Mouse (Mus musculus) neural tube, embryonic 12.5 days (tissue): ENCODE data around the gene Ppp1r14b. TPM values are rescaled to one million over a fixed set of nuclear protein-coding genes. Genes with fewer than 3 reads are reported as not detected.

Experiments
- ATAC-seq: fragments of 200-750 bp; cut with Nextera tagmentation; 2 replicates; pipeline ENCODE4 v1.8.0; 2017; ENCODE audit warnings: low read depth, mild to moderate bottlenecking, moderate TSS enrichment, moderate library complexity; ENCODE audit not compliant: low FRiP score
- H3K27ac ChIP-seq: fragments of 300-500 bp; sonication (generic); 2 replicates; pipeline ENCODE4 v1.5.1; 2016
- H3K27me3 ChIP-seq: fragments of 300-500 bp; sonication (generic); replicated peaks from 2 replicates; pipeline ENCODE4 v1.6.1; 2016; ENCODE audit warnings: mild to moderate bottlenecking
- H3K36me3 ChIP-seq: fragments of 300-500 bp; sonication (generic); 2 replicates; pipeline ENCODE4 v1.6.1; 2016; ENCODE audit warnings: mild to moderate bottlenecking
- H3K4me1 ChIP-seq: fragments of 300-500 bp; sonication (generic); 2 replicates; pipeline ENCODE4 v1.6.1; 2016
- H3K4me2 ChIP-seq: fragments of 300-500 bp; sonication (generic); replicated peaks from 2 replicates; pipeline ENCODE4 v1.6.1; 2016; ENCODE audit warnings: mild to moderate bottlenecking
- H3K4me3 ChIP-seq: fragments of 300-500 bp; sonication (generic); 2 replicates; pipeline ENCODE4 v1.5.1; 2016
- H3K9ac ChIP-seq: fragments of 300-500 bp; sonication (generic); 2 replicates; pipeline ENCODE4 v1.6.1; 2016; ENCODE audit warnings: mild to moderate bottlenecking
- H3K9me3 ChIP-seq: fragments of 300-500 bp; sonication (generic); 2 replicates; pipeline ENCODE4 v1.6.1; 2016; ENCODE audit warnings: mild to moderate bottlenecking
- WGBS: fragments of 180-500 bp; shearing (Covaris S2); methylation state at CpG from one replicate; pipeline ENCODE4 v1.1.7; 2016; 5-methylcytosine and 5-hydroxymethylcytosine counted together
- polyA plus RNA-seq: library from polyadenylated mRNA; unstranded; fragments of >200 nt; fragmentation: Nextera tagmentation; extraction: Ambion mirVana; gene quantifications from 2 replicates; pipeline ENCODE4 v1.2.1, GENCODE M21; 2016

Gene Ppp1r14b
- polyA plus RNA-seq, 1 experiment from 2014 or later, result 325 TPM

DNA sequence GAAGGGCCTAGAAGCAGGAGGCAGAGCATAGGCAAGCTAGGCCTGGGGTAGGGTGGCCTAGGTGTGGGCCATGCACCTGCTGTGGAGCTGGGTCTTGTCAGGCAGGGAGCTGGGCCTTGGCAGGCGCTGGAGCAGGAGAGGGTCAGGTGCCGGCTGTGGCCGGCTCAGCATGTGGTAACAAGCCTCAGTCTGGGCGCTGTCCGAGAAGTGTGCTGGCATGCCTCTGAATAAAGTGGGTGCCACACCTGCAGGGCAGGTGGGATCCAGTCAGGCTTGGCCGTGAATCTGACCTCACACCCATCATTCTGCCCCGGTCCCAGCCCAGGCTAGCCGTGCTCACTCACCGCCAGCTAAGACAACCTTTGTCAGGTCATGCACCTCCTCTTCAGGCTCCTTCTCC lies 39.2 kb downstream of the Ppp1r14b start:
- Histone ChIP-seq H3K27me3 (no peaks in the 10 kb centered on the region), H3K4me1 (no peaks in the 10 kb centered on the region), H3K9me3 (no peaks in the 10 kb centered on the region), H3K4me3 (no peak overlapping the region), H3K9ac (no peak overlapping the region), H3K4me2 (no peak overlapping the region), H3K27ac (no peak overlapping the region), H3K36me3 (peaks cover 34% of the 10 kb centered on the region)
- ATAC-seq, result no peak
- WGBS, result 92% methylated on average over 9 of the region's 9 CpGs

DNA sequence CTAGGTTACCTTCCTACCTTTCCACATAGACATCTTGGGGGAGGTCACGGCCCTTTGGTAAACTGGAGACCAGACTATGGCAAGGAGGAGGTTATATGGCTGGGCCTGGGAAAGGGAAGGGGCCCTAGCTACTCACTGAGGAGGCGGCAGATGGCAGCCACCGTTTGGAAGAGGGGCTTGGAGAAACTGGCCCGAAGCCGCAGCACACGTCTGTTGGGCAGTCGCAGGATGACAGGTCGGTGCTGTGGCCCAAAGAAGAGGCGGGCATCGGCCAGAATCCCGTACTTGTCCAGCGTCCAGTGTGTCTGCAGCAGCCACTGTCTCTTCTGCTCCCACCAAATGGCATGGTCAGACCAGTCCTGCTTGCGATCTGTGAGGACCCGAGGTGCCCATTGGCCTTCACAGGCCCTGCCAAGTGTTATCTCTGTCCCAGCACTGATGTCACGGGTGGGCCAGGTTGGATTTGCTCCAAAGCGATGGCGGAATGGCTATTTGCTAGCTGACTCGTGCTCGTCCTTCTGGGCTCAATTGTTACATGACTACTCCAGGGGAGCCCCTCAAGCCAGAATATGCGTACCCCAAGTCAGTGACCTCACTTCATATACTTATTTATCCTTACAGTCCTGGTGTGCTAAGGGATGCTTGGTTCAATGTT lies 39.8 kb downstream of the Ppp1r14b start:
- no peaks in the 10 kb centered on the region for H3K9me3 ChIP-seq
- H3K27ac ChIP-seq, result no peak overlapping the region
- no peak overlapping the region for H3K4me2 ChIP-seq
- no peaks in the 10 kb centered on the region for H3K4me1 ChIP-seq
- ATAC-seq, result no peak
- no peaks in the 10 kb centered on the region for H3K27me3 ChIP-seq
- no peak overlapping the region for H3K4me3 ChIP-seq
- no peak overlapping the region for H3K9ac ChIP-seq
- 90% methylated on average over 20 of the region's 20 CpGs for WGBS
- peaks cover 40% of the 10 kb centered on the region for H3K36me3 ChIP-seq

DNA sequence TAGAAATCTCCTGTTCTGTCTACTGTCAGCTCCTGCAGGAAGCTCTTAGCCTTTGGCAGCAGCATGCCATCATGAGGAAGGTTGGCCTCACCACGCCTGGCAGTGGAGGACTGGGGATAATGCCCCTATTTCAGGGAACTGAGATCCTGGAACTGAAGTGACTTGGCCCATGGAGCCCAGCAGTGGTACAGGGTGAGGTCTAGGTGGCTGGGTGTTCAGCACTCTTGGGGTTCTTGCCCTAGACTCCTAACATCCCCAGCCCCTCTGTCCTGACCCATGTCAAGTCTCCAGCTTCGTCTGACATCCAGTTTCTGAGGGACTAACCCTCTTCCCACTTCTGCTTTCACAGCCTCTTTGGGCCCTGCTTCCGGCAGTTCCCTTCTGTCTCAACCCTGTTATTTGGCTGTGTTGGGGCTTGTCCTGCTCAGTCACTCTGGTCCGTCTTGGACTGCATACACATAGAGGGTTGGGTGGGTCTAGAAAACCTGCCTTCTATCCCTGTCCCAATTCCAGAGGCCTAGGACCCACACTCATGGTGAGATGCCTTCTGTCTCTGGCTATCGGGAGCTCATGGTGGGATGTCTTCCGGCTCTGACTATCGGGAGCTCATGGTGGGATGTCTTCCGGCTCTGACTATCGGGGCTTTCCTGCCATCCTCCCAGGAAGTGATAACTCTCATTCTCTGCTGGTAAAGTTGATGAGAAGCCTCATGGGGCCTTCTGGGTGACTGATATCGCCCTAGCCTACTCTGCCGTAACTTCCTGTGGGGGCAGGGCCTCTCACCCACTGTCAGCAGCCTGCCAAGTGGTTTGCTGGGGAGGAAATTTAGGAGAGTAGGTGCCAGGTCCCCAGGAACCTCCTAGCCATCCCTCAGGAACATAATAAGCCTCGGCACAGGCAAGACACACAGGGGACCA lies 43.0 kb downstream of the Ppp1r14b start:
- 87% methylated on average over 12 of the region's 12 CpGs for WGBS
- Histone ChIP-seq H3K27me3 (no peaks in the 10 kb centered on the region), H3K9ac (no peak overlapping the region), H3K9me3 (no peaks in the 10 kb centered on the region), H3K4me1 (no peaks in the 10 kb centered on the region), H3K4me2 (no peak overlapping the region), H3K4me3 (no peak overlapping the region), H3K27ac (no peak overlapping the region), H3K36me3 (peaks cover 71% of the 10 kb centered on the region)
- no peak for ATAC-seq

DNA sequence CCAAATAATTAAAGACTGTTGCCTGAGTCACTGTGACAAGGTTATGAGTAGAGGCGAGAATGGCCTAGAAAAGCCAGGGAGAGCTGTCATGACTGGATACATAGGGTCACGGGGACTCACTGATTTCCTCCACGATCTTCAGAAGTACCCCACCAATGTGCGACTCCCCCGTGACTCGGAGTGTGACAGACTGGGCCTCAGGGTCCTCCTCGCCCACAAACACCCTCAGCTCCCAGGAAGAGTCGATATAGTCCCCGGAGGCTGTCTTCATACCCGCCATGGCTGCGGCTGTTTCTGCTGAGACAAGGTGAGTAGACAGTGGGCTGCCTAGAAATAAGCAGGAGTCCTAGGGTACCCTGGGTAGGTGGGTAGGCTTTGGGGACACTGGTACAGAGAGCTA lies 43.8 kb downstream of the Ppp1r14b start:
- no peaks in the 10 kb centered on the region for H3K9me3 ChIP-seq
- no peak overlapping the region for H3K4me3 ChIP-seq
- H3K27ac ChIP-seq, result no peak overlapping the region
- H3K36me3 ChIP-seq, result peaks cover 74% of the 10 kb centered on the region
- ATAC-seq, result no peak
- H3K27me3 ChIP-seq, result no peaks in the 10 kb centered on the region
- 94% methylated on average over 11 of the region's 11 CpGs for WGBS
- no peaks in the 10 kb centered on the region for H3K4me1 ChIP-seq
- H3K4me2 ChIP-seq, result no peak overlapping the region
- no peak overlapping the region for H3K9ac ChIP-seq

DNA sequence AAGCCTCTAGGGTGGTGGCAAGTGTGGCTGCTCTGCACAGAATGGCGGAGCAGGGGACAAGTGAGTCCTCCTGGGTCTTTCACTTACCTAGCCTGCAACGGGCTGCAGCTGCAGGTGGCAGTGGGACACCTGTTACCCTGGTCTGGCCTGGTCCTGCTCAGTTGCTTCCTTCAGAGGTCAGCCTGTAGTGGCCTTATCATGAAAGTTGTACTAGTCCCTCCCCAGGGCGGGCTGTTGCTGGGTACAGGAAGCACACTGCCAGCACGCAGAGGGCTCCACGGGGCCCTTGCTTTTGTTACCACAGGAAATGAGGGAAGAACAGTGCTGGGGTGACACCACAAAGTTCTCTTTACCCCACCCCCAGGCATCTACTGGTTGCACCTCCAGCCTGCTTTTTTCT lies 44.4 kb downstream of the Ppp1r14b start, which contains the start of gene Fermt3:
Gene Fermt3, minus strand, starts transcription at position 279 of the 400 bp plus-strand sequence.
- Histone ChIP-seq H3K4me3 (no peak within 1 kb of the TSS), H3K9me3 (no peaks in the 10 kb centered on the region), H3K4me2 (no peak within 1 kb of the TSS), H3K27me3 (no peaks in the 10 kb centered on the region), H3K9ac (no peak within 1 kb of the TSS), H3K36me3 (peaks cover 72% of the 10 kb centered on the region), H3K27ac (no peak within 1 kb of the TSS), H3K4me1 (no peaks in the 10 kb centered on the region)
- ATAC-seq, result no peak
- 92% methylated on average over 5 of the region's 5 CpGs for WGBS

DNA sequence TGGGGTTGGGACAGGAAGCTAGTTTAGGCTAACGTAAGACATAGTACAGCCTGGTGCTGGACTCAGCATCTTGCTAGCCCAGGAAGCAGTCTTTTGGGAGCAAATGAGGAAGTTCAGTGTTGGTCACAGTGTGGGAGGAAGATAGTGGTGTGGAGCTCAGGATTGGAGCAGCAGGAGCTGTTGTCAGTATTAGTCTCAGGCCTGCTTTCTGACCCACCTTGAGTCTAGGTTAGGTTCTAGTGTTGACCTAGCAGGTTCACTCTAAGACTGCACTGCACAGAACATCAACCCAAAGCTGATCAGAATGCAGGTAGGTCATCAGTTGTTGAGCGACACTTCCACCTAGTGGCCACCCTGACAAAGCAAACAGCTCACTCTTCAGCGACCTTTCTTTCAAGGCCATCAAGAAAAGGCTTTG lies 45.5 kb downstream of the Ppp1r14b start:
- WGBS, result 52% methylated on average over 3 of the region's 3 CpGs
- Histone ChIP-seq H3K27me3 (no peaks in the 10 kb centered on the region), H3K4me3 (no peak overlapping the region), H3K9ac (no peak overlapping the region), H3K4me1 (no peaks in the 10 kb centered on the region), H3K27ac (no peak overlapping the region), H3K4me2 (no peak overlapping the region), H3K9me3 (no peaks in the 10 kb centered on the region), H3K36me3 (peaks cover 78% of the 10 kb centered on the region)
- no peak for ATAC-seq

Other genes with a start within 250 kb of the Ppp1r14b start
- 8.5 and 9.3 TPM in 2 replicates for gene Rps6ka4, start 134.3 kb upstream of the Ppp1r14b start, polyA plus RNA-seq
- gene Ccdc88b, start 116.8 kb upstream of the Ppp1r14b start, polyA plus RNA-seq, result 0.59 and 1.6 TPM in 2 replicates
- 123 and 125 TPM in 2 replicates for gene Trmt112, start 65.3 kb upstream of the Ppp1r14b start, polyA plus RNA-seq
- 198 and 214 TPM in 2 replicates for gene Prdx5, start 64.9 kb upstream of the Ppp1r14b start, polyA plus RNA-seq
- gene Esrra, start 53.2 kb upstream of the Ppp1r14b start, polyA plus RNA-seq, result 17.5 and 20.4 TPM in 2 replicates
- 0.91 and 2.0 TPM in 2 replicates for gene Catsperz, start 49.6 kb upstream of the Ppp1r14b start, polyA plus RNA-seq
- 0.50 and 1.1 TPM in 2 replicates for gene Kcnk4, start 40.5 kb upstream of the Ppp1r14b start, polyA plus RNA-seq
- gene Bad, start 33.1 kb upstream of the Ppp1r14b start, polyA plus RNA-seq, result 71.9 and 73.8 TPM in 2 replicates
- 43.9 and 45.6 TPM in 2 replicates for gene Gpr137, start 32.5 kb upstream of the Ppp1r14b start, polyA plus RNA-seq
- 25.7 and 33.4 TPM in 2 replicates for gene Plcb3, start 1.5 kb downstream of the Ppp1r14b start, polyA plus RNA-seq
- gene Fkbp2, start 5.5 kb downstream of the Ppp1r14b start, polyA plus RNA-seq, result 90.2 and 93.0 TPM in 2 replicates
- gene Vegfb, start 12.7 kb downstream of the Ppp1r14b start, polyA plus RNA-seq, result 33.7 and 37.8 TPM in 2 replicates
- gene Dnajc4, start 17.6 kb downstream of the Ppp1r14b start, polyA plus RNA-seq, result 22.0 and 22.9 TPM in 2 replicates
- 19.5 and 25.2 TPM in 2 replicates for gene Nudt22, start 21.1 kb downstream of the Ppp1r14b start, polyA plus RNA-seq
- 12.7 and 13.7 TPM in 2 replicates for gene Trpt1, start 21.2 kb downstream of the Ppp1r14b start, polyA plus RNA-seq
- gene Fermt3, start 44.5 kb downstream of the Ppp1r14b start, polyA plus RNA-seq, result 6.5 and 6.9 TPM in 2 replicates
- gene Stip1, start 65.0 kb downstream of the Ppp1r14b start, polyA plus RNA-seq, result 278 and 294 TPM in 2 replicates
- 3.4 and 5.2 TPM in 2 replicates for gene Macrod1, start 81.8 kb downstream of the Ppp1r14b start, polyA plus RNA-seq
- 7.0 and 9.9 TPM in 2 replicates for gene Flrt1, start 130.8 kb downstream of the Ppp1r14b start, polyA plus RNA-seq
- 244 and 249 TPM in 2 replicates for gene Otub1, start 231.3 kb downstream of the Ppp1r14b start, polyA plus RNA-seq
- gene Cox8a, start 242.6 kb downstream of the Ppp1r14b start, polyA plus RNA-seq, result 822 and 941 TPM in 2 replicates